Mouse (Mus musculus) heart, postnatal 0 days (tissue): ENCODE data around the gene Lamtor3. TPM values are rescaled to one million over a fixed set of nuclear protein-coding genes. Genes with fewer than 3 reads are reported as not detected.
A peak's percentile ranks its signal among the peaks of the same experiment; 100 is the strongest.
"Not testable (repeated sequence)": the region's sequence is repeated elsewhere in the genome, so short reads cannot be mapped to it uniquely, and the experiment has no call there.

ENCODE experiments used
- ATAC-seq: fragments of 200-750 bp; cut with Nextera tagmentation; 2 replicates; pipeline ENCODE4 v1.8.0; 2017; ENCODE audit warnings: low read depth, moderate number of reproducible peaks, moderate library complexity; ENCODE audit not compliant: insufficient read depth
- DNase-seq: peaks from one replicate; pipeline ENCODE4 v3.0.0-alpha.2; 2016; ENCODE audit warnings: low spot score
- H3K27ac ChIP-seq: fragments of 300-500 bp; sonication (generic); 2 replicates; pipeline ENCODE4 v1.5.1; 2014; ENCODE audit warnings: low read depth, mild to moderate bottlenecking
- H3K27me3 ChIP-seq: fragments of 300-500 bp; sonication (generic); 2 replicates; pipeline ENCODE4 v1.6.1; 2014; ENCODE audit warnings: low read length, mixed read lengths; ENCODE audit not compliant: control insufficient read depth, insufficient read depth
- H3K36me3 ChIP-seq: fragments of 300-500 bp; sonication (generic); replicated peaks from 2 replicates; pipeline ENCODE4 v1.6.1; 2014; ENCODE audit warnings: low read length, mixed read lengths; ENCODE audit not compliant: control insufficient read depth, insufficient read depth
- H3K4me1 ChIP-seq: fragments of 300-500 bp; sonication (generic); 2 replicates; pipeline ENCODE4 v1.6.1; 2014; ENCODE audit warnings: antibody characterized with exemption; ENCODE audit not compliant: control insufficient read depth, insufficient read depth
- H3K4me2 ChIP-seq: fragments of 300-500 bp; sonication (generic); 2 replicates; pipeline ENCODE4 v1.6.1; 2014; ENCODE audit warnings: low read depth, mild to moderate bottlenecking, low read length, moderate library complexity
- H3K4me3 ChIP-seq: fragments of 300-500 bp; sonication (generic); 2 replicates; pipeline ENCODE4 v1.5.1; 2014; ENCODE audit warnings: low read depth, low read length
- H3K9ac ChIP-seq: fragments of 300-500 bp; sonication (generic); replicated peaks from 2 replicates; pipeline ENCODE4 v1.6.1; 2014; ENCODE audit warnings: low read depth, low read length, mixed read lengths
- H3K9me3 ChIP-seq: fragments of 300-500 bp; sonication (generic); replicated peaks from 2 replicates; pipeline ENCODE4 v1.6.1; 2016; ENCODE audit warnings: low read length; ENCODE audit not compliant: control insufficient read depth
- CTCF ChIP-seq: IDR thresholded peaks from 2 replicates; pipeline ENCODE4 v1.5.1; 2016; ENCODE audit warnings: antibody characterized with exemption, control low read depth, low read depth
- EP300 ChIP-seq: IDR thresholded peaks from 2 replicates; pipeline ENCODE4 v1.6.1; 2016; ENCODE audit warnings: antibody characterized with exemption, low read depth
- WGBS: fragments of 180-500 bp; shearing (Covaris S2); extraction: QIAGEN DNeasy Blood & Tissue Kit; methylation state at CpG from one replicate; pipeline ENCODE4 v1.1.7; 2014; 5-methylcytosine and 5-hydroxymethylcytosine counted together
- polyA plus RNA-seq: library from polyadenylated mRNA; unstranded; fragments of >200 nt; fragmentation: Nextera tagmentation; extraction: Ambion mirVana; gene quantifications from 2 replicates; pipeline ENCODE4 v1.2.1, GENCODE M21; 2015
- total RNA-seq: library from RNA; depleted of rRNA; stranded (reverse); fragments of >200 nt; gene quantifications from 2 replicates; pipeline ENCODE4 v1.2.3, GENCODE M21; 2014; ENCODE audit warnings: low replicate concordance

Gene Lamtor3
- total and polyA plus RNA-seq, 2 experiments from 2014 or later, result 125 to 137 TPM

- Histone ChIP-seq H3K4me1 (peaks cover 16% of the 10 kb centered on the region), H3K27ac (peak overlapping the region; percentile 69), H3K4me3 (no peak overlapping the region), H3K36me3 (peaks cover 7% of the 10 kb centered on the region; the same call in 1 of the 2 replicates), H3K27me3 (no peaks in the 10 kb centered on the region), H3K9ac (no peak overlapping the region; the same call in 1 of the 2 replicates), H3K4me2 (no peak overlapping the region), H3K9me3 (no peaks in the 10 kb centered on the region)
- ATAC-seq (no peak), DNase-seq (no peak)
- TF ChIP-seq CTCF (no peak), EP300 (no peak)
- WGBS, result 31% methylated on average over 8 of the region's 8 CpGs
Measured at GRCm38 (mm10) chr3:137961736-137962385, 43.6 kb downstream of the Lamtor3 start.

- Histone ChIP-seq H3K9ac (no peak overlapping the region), H3K27me3 (no peaks in the 10 kb centered on the region), H3K4me3 (no peak overlapping the region), H3K9me3 (no peaks in the 10 kb centered on the region), H3K27ac (peak overlapping the region; percentile 69), H3K36me3 (peaks cover under 1% of the 10 kb centered on the region; the same call in 1 of the 2 replicates), H3K4me2 (no peak overlapping the region), H3K4me1 (peaks cover 27% of the 10 kb centered on the region)
- no peak for DNase-seq
- WGBS, result 61% methylated on average over 8 of the region's 8 CpGs
- TF ChIP-seq EP300, result no peak
- TF ChIP-seq CTCF, result no peak
- no peak for ATAC-seq
Measured at GRCm38 (mm10) chr3:137963508-137963907, 45.2 kb downstream of the Lamtor3 start.

DNA sequence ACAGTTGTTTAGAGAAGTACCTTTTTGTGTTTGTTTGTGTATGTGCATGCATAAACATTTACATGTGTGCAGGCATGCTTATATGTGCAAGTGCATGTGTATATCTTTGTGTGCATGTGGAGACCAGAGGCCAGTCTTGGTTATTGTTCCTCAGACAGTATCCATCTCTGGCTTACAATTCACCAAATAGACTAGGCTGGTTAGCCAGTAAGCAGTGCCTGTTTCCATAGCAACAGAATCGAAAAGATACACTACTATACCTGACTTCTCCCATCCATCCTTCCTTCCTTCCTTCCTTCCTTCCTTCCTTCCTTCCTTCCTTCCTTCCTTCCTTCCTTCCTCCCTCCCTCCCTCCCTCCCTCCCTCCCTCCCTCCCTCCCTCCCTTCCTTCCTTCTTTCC, 45.7 kb downstream of the Lamtor3 start:
- not testable (repeated sequence) for H3K9me3 ChIP-seq, H3K9ac ChIP-seq, H3K4me3 ChIP-seq, DNase-seq, H3K36me3 ChIP-seq, ATAC-seq, H3K4me2 ChIP-seq, H3K27me3 ChIP-seq, H3K27ac ChIP-seq
- WGBS, result 82% methylated on average over 1 of the region's 1 CpGs
- H3K4me1 ChIP-seq, result peaks cover 32% of the 10 kb centered on the region

DNA sequence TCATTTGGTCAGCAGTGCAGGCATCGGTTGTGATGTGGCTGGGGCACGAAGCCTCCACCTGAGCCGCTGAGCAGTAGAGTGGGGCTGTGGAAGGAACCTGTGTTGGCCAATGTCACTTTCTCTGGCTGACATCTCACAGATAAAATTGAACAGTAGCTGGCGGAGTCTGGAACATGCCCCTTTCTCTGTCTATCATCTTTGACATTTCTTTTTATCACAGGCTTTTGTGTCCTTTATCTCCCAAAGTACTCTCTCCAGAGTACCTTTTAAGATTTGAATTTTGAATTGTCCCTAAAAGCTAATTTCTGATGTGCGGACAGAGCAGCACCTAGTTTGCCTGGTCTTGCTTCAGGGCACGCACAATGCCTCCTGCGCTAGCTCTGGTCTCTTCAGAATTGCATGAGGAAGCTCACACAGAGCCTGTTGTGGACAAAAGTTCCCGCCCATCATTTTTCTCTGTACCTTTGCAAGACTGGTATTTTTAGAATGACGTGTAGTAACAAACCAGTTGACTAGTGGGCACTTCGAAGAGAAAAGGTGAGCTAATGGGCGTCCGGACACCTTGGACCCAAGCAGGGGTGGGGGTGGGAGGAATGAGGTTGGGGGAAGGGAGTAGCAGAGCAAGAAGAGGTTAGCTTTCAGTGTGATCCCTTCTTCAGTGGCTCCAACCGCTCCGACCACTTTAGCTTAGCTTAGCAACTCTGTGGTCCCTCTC, 50.0 kb downstream of the Lamtor3 start:
- Histone ChIP-seq H3K4me1 (peaks cover 37% of the 10 kb centered on the region), H3K36me3 (no peaks in the 10 kb centered on the region; the same call in 1 of the 2 replicates), H3K9ac (0 out of 2 replicates have a peak overlapping the region, but pooled peaks have one; percentile 19), H3K27me3 (no peaks in the 10 kb centered on the region), H3K27ac (peak overlapping the region; percentile 88), H3K4me2 (peak overlapping the region; percentile 51), H3K9me3 (no peaks in the 10 kb centered on the region), H3K4me3 (peak overlapping the region; percentile 16; the same call in 1 of the 2 replicates)
- TF ChIP-seq CTCF, result no peak
- no peak for TF ChIP-seq EP300
- peak; percentile 36 for DNase-seq
- no peak; the same call in 1 of the 2 replicates for ATAC-seq
- WGBS, result 33% methylated on average over 14 of the region's 14 CpGs

DNA sequence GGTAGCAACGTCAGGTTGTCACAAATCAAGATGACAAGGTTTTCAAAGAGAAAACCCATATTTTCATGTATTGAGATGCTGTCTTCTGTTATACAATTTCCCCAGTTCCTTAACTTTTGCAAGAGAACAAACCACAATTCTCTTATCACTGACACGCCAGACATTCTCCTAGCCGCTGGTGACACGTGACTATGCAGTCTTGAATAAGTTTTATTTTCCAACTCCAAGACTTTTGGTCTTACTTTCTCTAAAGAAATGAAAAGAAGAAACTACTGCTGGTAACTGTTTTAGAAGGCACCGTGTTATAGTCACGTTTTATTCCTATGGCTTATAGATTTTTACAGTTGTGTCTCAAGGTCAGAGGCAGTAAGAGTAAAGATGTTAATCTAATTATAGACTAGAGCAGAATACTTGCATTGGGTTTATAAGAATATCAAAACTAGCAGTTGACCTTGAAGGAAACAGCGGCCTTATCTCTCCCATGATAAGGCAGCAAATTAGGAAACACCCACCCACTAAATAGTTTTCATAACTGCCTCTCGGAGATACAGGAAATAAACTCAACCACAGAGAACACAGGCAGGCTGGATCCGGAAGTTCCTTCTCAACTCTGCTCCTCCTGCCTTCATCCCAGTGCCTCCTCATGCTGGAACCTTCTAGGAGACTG, 50.6 kb downstream of the Lamtor3 start:
- no peaks in the 10 kb centered on the region for H3K9me3 ChIP-seq
- 6% methylated on average over 9 of the region's 9 CpGs for WGBS
- peak; percentile 66 for DNase-seq
- peak overlapping the region; percentile 51 for H3K4me2 ChIP-seq
- ATAC-seq, result no peak
- peaks cover 37% of the 10 kb centered on the region for H3K4me1 ChIP-seq
- no peaks in the 10 kb centered on the region; the same call in 1 of the 2 replicates for H3K36me3 ChIP-seq
- H3K4me3 ChIP-seq, result peak overlapping the region; percentile 16
- H3K27ac ChIP-seq, result peak overlapping the region; percentile 88
- TF ChIP-seq EP300, result no peak
- TF ChIP-seq CTCF, result no peak
- H3K27me3 ChIP-seq, result no peaks in the 10 kb centered on the region
- no peak overlapping the region for H3K9ac ChIP-seq
